In the genomic region with DNA sequence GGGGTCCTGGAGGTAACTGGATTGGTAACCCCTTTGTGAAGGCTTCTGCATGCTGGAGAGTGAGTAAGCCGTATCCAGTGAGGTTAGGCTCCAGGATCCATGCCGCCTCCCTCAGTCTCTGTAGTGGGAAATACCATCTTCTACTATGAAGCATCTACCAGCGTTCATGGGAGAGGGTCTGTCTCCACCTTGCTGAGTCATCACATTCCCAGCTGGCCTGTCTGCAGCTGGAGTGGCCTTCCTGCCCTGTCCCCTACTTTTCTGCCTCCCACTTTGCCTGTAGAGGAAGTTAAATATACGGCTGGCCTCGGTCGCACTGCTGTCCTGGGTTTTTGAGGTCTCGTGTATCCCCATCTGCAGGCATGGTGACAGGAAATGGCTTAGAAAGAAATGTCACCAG, we compare ENCODE assay signal across 26 mouse cellular contexts.
DNase-seq lines count a peak whose midpoint lies in the region; ATAC-seq lines count a peak whose summit lies in the region.
"Had no signal": no experiment of that assay in that cellular context is flagged by ENCODE, and none has a peak within 500 bp of the region (broad histone marks: within the 10 kb centered on the region; RNA-seq: fewer than 3 reads in every experiment).

No protein-coding gene starts in this region.

- H3K4me3 ChIP-seq in hindbrain, embryonic 10.5 days = no peak overlapping the region
- H3K4me3 ChIP-seq in hindbrain, embryonic 16.5 days (ENCODE audit: low read length) = no peak overlapping the region
- no peak overlapping the region for H3K4me3 ChIP-seq in kidney, embryonic 15.5 days (replicated peaks)
- no peak overlapping the region for H3K4me3 ChIP-seq in neural tube, embryonic 13.5 days
- H3K4me3 ChIP-seq in limb, embryonic 10.5 days = no peak overlapping the region
- H3K4me3 ChIP-seq: forebrain, embryonic 13.5 days; layer of hippocampus, adult 2 months; midbrain, embryonic 12.5 days; neural tube, embryonic 15.5 days had no signal

- peaks cover 45% of the 10 kb centered on the region for H3K4me1 ChIP-seq in hindbrain, embryonic 10.5 days (replicated peaks)
- H3K4me1 ChIP-seq in hindbrain, embryonic 16.5 days (ENCODE audit: control insufficient read depth, insufficient read depth, low read depth, low read length) = peaks cover 7% of the 10 kb centered on the region
- peaks cover 42% of the 10 kb centered on the region for H3K4me1 ChIP-seq in kidney, embryonic 15.5 days
- H3K4me1 ChIP-seq in neural tube, embryonic 13.5 days (replicated peaks) = peaks cover 50% of the 10 kb centered on the region
- H3K4me1 ChIP-seq in limb, embryonic 10.5 days = peaks cover 54% of the 10 kb centered on the region

- H3K36me3 ChIP-seq in hindbrain, embryonic 10.5 days = no peaks in the 10 kb centered on the region
- H3K36me3 ChIP-seq in hindbrain, embryonic 16.5 days (ENCODE audit: control insufficient read depth, insufficient read depth, low read length) = no peaks in the 10 kb centered on the region
- no peaks in the 10 kb centered on the region for H3K36me3 ChIP-seq in kidney, embryonic 15.5 days
- no peaks in the 10 kb centered on the region for H3K36me3 ChIP-seq in neural tube, embryonic 13.5 days
- H3K36me3 ChIP-seq in limb, embryonic 10.5 days = no peaks in the 10 kb centered on the region
- H3K36me3 ChIP-seq: midbrain, embryonic 12.5 days; neural tube, embryonic 15.5 days had no signal

- ATAC-seq in hindbrain, embryonic 16.5 days = no peak
- ATAC-seq in kidney, embryonic 15.5 days (replicated peaks; ENCODE audit: low FRiP score) = no peak
- no peak for ATAC-seq in neural tube, embryonic 13.5 days (ENCODE audit: low read depth)
- ATAC-seq: forebrain, embryonic 13.5 days; hindbrain, postnatal 0 days; intestine, embryonic 16.5 days; Patski had no signal

- 0 out of 2 replicates have a peak overlapping the region, but pooled peaks have one; percentile 29 for H3K27ac ChIP-seq in hindbrain, embryonic 10.5 days
- H3K27ac ChIP-seq in hindbrain, embryonic 16.5 days (ENCODE audit: low read depth, low read length) = no peak overlapping the region
- 0 out of 2 replicates have a peak overlapping the region, but pooled peaks have one; percentile 64 for H3K27ac ChIP-seq in kidney, embryonic 15.5 days
- peak overlapping the region; percentile 75; the same call in 1 of the 2 replicates for H3K27ac ChIP-seq in neural tube, embryonic 13.5 days (replicated peaks)
- H3K27ac ChIP-seq in limb, embryonic 10.5 days = peak overlapping the region; percentile 36; the same call in 1 of the 2 replicates
- H3K27ac ChIP-seq: forebrain, embryonic 13.5 days; hindbrain, postnatal 0 days; layer of hippocampus, adult 2 months; liver, embryonic 14.5 days; midbrain, embryonic 12.5 days had no signal

- DNase-seq in hindbrain, embryonic 10.5 days (ENCODE audit: low spot score) = no peak
- no peak for DNase-seq in kidney, postnatal 4 days
- DNase-seq in neural tube, embryonic 10.5 days (ENCODE audit: extremely low spot score, low spot score) = no peak
- DNase-seq in limb, embryonic 10.5 days (ENCODE audit: low spot score) = no peak
- DNase-seq in retina, postnatal 1 day = no peak
- DNase-seq: adrenal gland, postnatal 10 days; cerebellum, adult 8-10 months; cerebellum, postnatal 25 days; gastrocnemius, postnatal 10 days; heart, postnatal 14 days; left cerebral cortex, postnatal 4 days; liver; lung, adult 2 months; right cerebral cortex, adult 18-20 months; spleen, adult 18-20 months had no signal

- WGBS in hindbrain, embryonic 10.5 days = 79% methylated on average over 7 of the region's 7 CpGs
- 68% methylated on average over 7 of the region's 7 CpGs for WGBS in hindbrain, embryonic 16.5 days
- 44% methylated on average over 7 of the region's 7 CpGs for WGBS in kidney, embryonic 15.5 days
- WGBS in neural tube, embryonic 13.5 days = 68% methylated on average over 7 of the region's 7 CpGs
- 63% methylated on average over 7 of the region's 7 CpGs for WGBS in limb, embryonic 10.5 days

- peaks cover 19% of the 10 kb centered on the region; the same call in 1 of the 2 replicates for H3K27me3 ChIP-seq in hindbrain, embryonic 10.5 days (ENCODE audit: insufficient read depth, poor library complexity, severe bottlenecking)
- no peaks in the 10 kb centered on the region for H3K27me3 ChIP-seq in hindbrain, embryonic 16.5 days (replicated peaks; ENCODE audit: control insufficient read depth, insufficient read depth, low read length)
- peaks cover 5% of the 10 kb centered on the region; the same call in 1 of the 2 replicates for H3K27me3 ChIP-seq in kidney, embryonic 15.5 days
- H3K27me3 ChIP-seq in neural tube, embryonic 13.5 days = no peaks in the 10 kb centered on the region
- H3K27me3 ChIP-seq in limb, embryonic 10.5 days (ENCODE audit: low read depth, poor library complexity, severe bottlenecking) = peaks cover 23% of the 10 kb centered on the region
- H3K27me3 ChIP-seq: forebrain, embryonic 13.5 days; neural tube, embryonic 15.5 days; Patski had no signal

- no peaks in the 10 kb centered on the region for H3K9me3 ChIP-seq in hindbrain, embryonic 10.5 days
- no peaks in the 10 kb centered on the region for H3K9me3 ChIP-seq in hindbrain, embryonic 16.5 days (ENCODE audit: control insufficient read depth, low read length)
- no peaks in the 10 kb centered on the region for H3K9me3 ChIP-seq in kidney, embryonic 15.5 days (replicated peaks)
- H3K9me3 ChIP-seq in neural tube, embryonic 13.5 days = no peaks in the 10 kb centered on the region
- no peaks in the 10 kb centered on the region for H3K9me3 ChIP-seq in limb, embryonic 10.5 days (replicated peaks)
- H3K9me3 ChIP-seq: forebrain, embryonic 13.5 days; midbrain, embryonic 12.5 days; neural tube, embryonic 15.5 days had no signal

- no peak overlapping the region for H3K9ac ChIP-seq in hindbrain, embryonic 16.5 days (ENCODE audit: low read depth, low read length)
- no peak overlapping the region for H3K9ac ChIP-seq in kidney, embryonic 15.5 days
- no peak overlapping the region for H3K9ac ChIP-seq in neural tube, embryonic 13.5 days
- H3K9ac ChIP-seq: forebrain, embryonic 13.5 days; liver, embryonic 14.5 days; midbrain, embryonic 12.5 days; neural tube, embryonic 15.5 days had no signal

- no peak overlapping the region for H3K4me2 ChIP-seq in hindbrain, embryonic 16.5 days (ENCODE audit: low read length)
- H3K4me2 ChIP-seq in kidney, embryonic 15.5 days = no peak overlapping the region
- no peak overlapping the region for H3K4me2 ChIP-seq in neural tube, embryonic 13.5 days
- H3K4me2 ChIP-seq: forebrain, embryonic 13.5 days; midbrain, embryonic 12.5 days; neural tube, embryonic 15.5 days had no signal
